Mouse (Mus musculus) C2C12 (cell line): ENCODE measurements at regions not wholly inside any gene's neighbourhood (a gene's known extent, or its start where the extent isn't known, plus 50 kb on each side); places are given as distances from the start of the nearest gene placed in this dataset.

Experiments
- H3K27me3 ChIP-seq: one replicate; pipeline ENCODE4 v1.6.1; 2011; ENCODE audit not compliant: control insufficient read depth, insufficient read depth, insufficient read length
- H3K36me3 ChIP-seq: one replicate; pipeline ENCODE4 v1.6.1; 2011; ENCODE audit not compliant: control insufficient read depth, insufficient read depth
- H3K4me3 ChIP-seq: one replicate; pipeline ENCODE4 v1.5.1; 2011; ENCODE audit warnings: mild to moderate bottlenecking, control low read depth; ENCODE audit not compliant: poor library complexity, insufficient read depth, severe bottlenecking
- H3K79me2 ChIP-seq: one replicate; pipeline ENCODE4 v1.6.1; 2011; ENCODE audit not compliant: control insufficient read depth, insufficient read depth
- H3K79me3 ChIP-seq: one replicate; pipeline ENCODE4 v1.6.1; 2011; ENCODE audit warnings: low read depth, control low read depth
- H3ac ChIP-seq: one replicate; pipeline ENCODE3; 2011; ENCODE audit warnings: low read depth; ENCODE audit not compliant: control insufficient read depth, insufficient read length
- CEBPB ChIP-seq: IDR thresholded peaks from one replicate; pipeline ENCODE4 v1.6.1; 2011; ENCODE audit warnings: low read depth, mild to moderate bottlenecking, control low read depth, moderate library complexity
- CTCF ChIP-seq: IDR thresholded peaks from one replicate; pipeline ENCODE4 v1.5.1; 2011; ENCODE audit not compliant: control insufficient read depth, insufficient read depth, insufficient read length
- FOSL1 ChIP-seq: IDR thresholded peaks from one replicate; pipeline ENCODE4 v1.8.0; 2011; ENCODE audit warnings: mild to moderate bottlenecking, low read length; ENCODE audit not compliant: poor library complexity, insufficient read depth, severe bottlenecking
- MAX ChIP-seq: IDR thresholded peaks from one replicate; pipeline ENCODE4 v1.6.1; 2011; ENCODE audit warnings: mild to moderate bottlenecking, control low read depth
- MYOD1 ChIP-seq: IDR thresholded peaks from one replicate; pipeline ENCODE4 v1.6.1; 2011; ENCODE audit warnings: low read depth; ENCODE audit not compliant: control insufficient read depth, insufficient read length
- MYOG ChIP-seq: IDR thresholded peaks from one replicate; pipeline ENCODE4 v1.6.1; 2011; ENCODE audit not compliant: control insufficient read depth, insufficient read length; ENCODE audit errors: extremely low read depth
- USF1 ChIP-seq: IDR thresholded peaks from one replicate; pipeline ENCODE4 v1.6.1; 2011; ENCODE audit warnings: low read depth, mild to moderate bottlenecking, control low read depth, moderate library complexity

- no peaks in the 10 kb centered on the region for H3K27me3 ChIP-seq
- H3K79me3 ChIP-seq: no peaks in the 10 kb centered on the region
- no peak overlapping the region for H3ac ChIP-seq
- no peak for TF ChIP-seq MAX
- TF ChIP-seq CEBPB: no peak
- no peak for TF ChIP-seq MYOG
- TF ChIP-seq MYOD1: no peak
- TF ChIP-seq USF1: no peak
- TF ChIP-seq CTCF: no peak
- TF ChIP-seq FOSL1: no peak
- H3K4me3 ChIP-seq: no peak overlapping the region
- no peaks in the 10 kb centered on the region for H3K79me2 ChIP-seq
- no peaks in the 10 kb centered on the region for H3K36me3 ChIP-seq
Observed at GRCm38 (mm10) chr19:28205691-28206090, 194.7 kb upstream of the Rfx3 start.

- no peaks in the 10 kb centered on the region for H3K27me3 ChIP-seq
- no peak for TF ChIP-seq MYOD1
- no peaks in the 10 kb centered on the region for H3K36me3 ChIP-seq
- no peaks in the 10 kb centered on the region for H3K79me2 ChIP-seq
- no peak overlapping the region for H3ac ChIP-seq
- H3K4me3 ChIP-seq: no peak overlapping the region
- H3K79me3 ChIP-seq: no peaks in the 10 kb centered on the region
Observed at GRCm38 (mm10) chr19:28203719-28204118, 192.8 kb upstream of the Rfx3 start.

GRCm38 (mm10) chr19:28199385-28199784 lies 188.4 kb upstream of the Rfx3 start:
- no peaks in the 10 kb centered on the region for H3K79me3 ChIP-seq
- H3ac ChIP-seq: no peak overlapping the region
- TF ChIP-seq MYOD1: no peak
- no peak for TF ChIP-seq CEBPB
- H3K4me3 ChIP-seq: no peak overlapping the region
- H3K36me3 ChIP-seq: no peaks in the 10 kb centered on the region
- no peaks in the 10 kb centered on the region for H3K27me3 ChIP-seq
- no peaks in the 10 kb centered on the region for H3K79me2 ChIP-seq

GRCm38 (mm10) chr19:28196881-28197280 lies 185.9 kb upstream of the Rfx3 start:
- H3K27me3 ChIP-seq: no peaks in the 10 kb centered on the region
- no peaks in the 10 kb centered on the region for H3K36me3 ChIP-seq
- H3K79me2 ChIP-seq: no peaks in the 10 kb centered on the region
- TF ChIP-seq USF1 (no peak), MAX (no peak), CTCF (no peak), CEBPB (no peak), MYOG (no peak), MYOD1 (no peak), FOSL1 (no peak)
- H3K79me3 ChIP-seq: no peaks in the 10 kb centered on the region
- H3ac ChIP-seq: no peak overlapping the region
- no peak overlapping the region for H3K4me3 ChIP-seq

GRCm38 (mm10) chr19:28192248-28192647 lies 181.3 kb upstream of the Rfx3 start:
- Histone ChIP-seq H3ac (no peak overlapping the region), H3K27me3 (no peaks in the 10 kb centered on the region), H3K79me3 (no peaks in the 10 kb centered on the region), H3K36me3 (no peaks in the 10 kb centered on the region), H3K79me2 (no peaks in the 10 kb centered on the region), H3K4me3 (no peak overlapping the region)
- no peak for TF ChIP-seq CTCF
- no peak for TF ChIP-seq CEBPB
- no peak for TF ChIP-seq MAX
- no peak for TF ChIP-seq MYOG
- TF ChIP-seq FOSL1: no peak
- no peak for TF ChIP-seq MYOD1
- no peak for TF ChIP-seq USF1

GRCm38 (mm10) chr19:28191428-28192116 lies 180.6 kb upstream of the Rfx3 start:
- no peak overlapping the region for H3K4me3 ChIP-seq
- H3K27me3 ChIP-seq: no peaks in the 10 kb centered on the region
- no peaks in the 10 kb centered on the region for H3K79me3 ChIP-seq
- TF ChIP-seq MYOG (no peak), CEBPB (no peak), CTCF (no peak), FOSL1 (no peak), MYOD1 (no peak), USF1 (no peak), MAX (no peak)
- H3ac ChIP-seq: no peak overlapping the region
- no peaks in the 10 kb centered on the region for H3K79me2 ChIP-seq
- H3K36me3 ChIP-seq: no peaks in the 10 kb centered on the region
